Mouse (Mus musculus): ENCODE data around the gene Lrrc4. TPM values are rescaled to one million over a fixed set of nuclear protein-coding genes. Genes with fewer than 3 reads are reported as not detected.

The Lrrc4 gene
- polyA plus RNA-seq (2012; rRNA removed): 0.53 and 0.56 TPM in 2 replicates

GRCm38 (mm10) chr6:28831011-28831853 lies at the start of gene Lrrc4:
Gene Lrrc4 (minus strand): TSS chr6:28831747.
- H3K4me3 ChIP-seq (ENCODE audit: extremely low read depth, insufficient read depth, insufficient read length): peak within 1 kb of the TSS; percentile 47
- peaks cover 20% of the 10 kb centered on the region for H3K27me3 ChIP-seq (ENCODE audit: control insufficient read depth, insufficient read depth, low read length)
- peaks cover 18% of the 10 kb centered on the region for H3K4me1 ChIP-seq (ENCODE audit: control insufficient read depth, insufficient read depth, insufficient read length)
- no peak for TF ChIP-seq POLR2A (IDR thresholded peaks at IDR 0.05; ENCODE audit: low read depth, low read length)
- no peak for TF ChIP-seq CTCF (IDR thresholded peaks at IDR 0.05; ENCODE audit: extremely low read depth, insufficient read depth, insufficient read length, insufficient replicate concordance)
- H3K27ac ChIP-seq (ENCODE audit: insufficient read depth, low read length): no peak within 1 kb of the TSS
- WGBS: 82% methylated on average over 27 of the region's 27 CpGs
- DNase-seq (ENCODE audit: low read depth in 1 of 2, low spot score in 2 of 2): no peak
- no peaks in the 10 kb centered on the region for H3K36me3 ChIP-seq (ENCODE audit: control insufficient read depth, insufficient read depth, low read length)

GRCm38 (mm10) chr6:28880909-28881308 lies 49.4 kb upstream of the Lrrc4 start:
- no peak for DNase-seq (ENCODE audit: low read depth in 1 of 2, low spot score in 2 of 2)
- Histone ChIP-seq H3K27ac (ENCODE audit: insufficient read depth, low read length) (no peak overlapping the region), H3K4me3 (ENCODE audit: extremely low read depth, insufficient read depth, insufficient read length) (no peak overlapping the region), H3K27me3 (ENCODE audit: control insufficient read depth, insufficient read depth, low read length) (no peaks in the 10 kb centered on the region), H3K4me1 (ENCODE audit: control insufficient read depth, insufficient read depth, insufficient read length) (no peaks in the 10 kb centered on the region), H3K36me3 (ENCODE audit: control insufficient read depth, insufficient read depth, low read length) (peaks cover 10% of the 10 kb centered on the region)
- WGBS: 79% methylated on average over 4 of the region's 4 CpGs
- no peak for TF ChIP-seq CTCF (IDR thresholded peaks at IDR 0.05; ENCODE audit: extremely low read depth, insufficient read depth, insufficient read length, insufficient replicate concordance)
- no peak for TF ChIP-seq POLR2A (IDR thresholded peaks at IDR 0.05; ENCODE audit: low read depth, low read length)

GRCm38 (mm10) chr6:28879315-28879714 lies 47.8 kb upstream of the Lrrc4 start:
- WGBS: 89% methylated on average over 8 of the region's 8 CpGs
- no peak overlapping the region for H3K27ac ChIP-seq (ENCODE audit: insufficient read depth, low read length)
- no peak for DNase-seq (ENCODE audit: low read depth in 1 of 2, low spot score in 2 of 2)
- H3K4me1 ChIP-seq (ENCODE audit: control insufficient read depth, insufficient read depth, insufficient read length): no peaks in the 10 kb centered on the region
- no peaks in the 10 kb centered on the region for H3K27me3 ChIP-seq (ENCODE audit: control insufficient read depth, insufficient read depth, low read length)
- H3K36me3 ChIP-seq (ENCODE audit: control insufficient read depth, insufficient read depth, low read length): peaks cover 7% of the 10 kb centered on the region
- H3K4me3 ChIP-seq (ENCODE audit: extremely low read depth, insufficient read depth, insufficient read length): no peak overlapping the region
- TF ChIP-seq CTCF (IDR thresholded peaks at IDR 0.05; ENCODE audit: extremely low read depth, insufficient read depth, insufficient read length, insufficient replicate concordance): no peak
- TF ChIP-seq POLR2A (IDR thresholded peaks at IDR 0.05; ENCODE audit: low read depth, low read length): no peak

- Histone ChIP-seq H3K4me1 (ENCODE audit: control insufficient read depth, insufficient read depth, insufficient read length) (no peaks in the 10 kb centered on the region), H3K27ac (ENCODE audit: insufficient read depth, low read length) (no peak overlapping the region), H3K4me3 (ENCODE audit: extremely low read depth, insufficient read depth, insufficient read length) (no peak overlapping the region), H3K27me3 (ENCODE audit: control insufficient read depth, insufficient read depth, low read length) (no peaks in the 10 kb centered on the region), H3K36me3 (ENCODE audit: control insufficient read depth, insufficient read depth, low read length) (peaks cover 5% of the 10 kb centered on the region)
- WGBS: 47% methylated on average over 7 of the region's 7 CpGs
- TF ChIP-seq CTCF (IDR thresholded peaks at IDR 0.05; ENCODE audit: extremely low read depth, insufficient read depth, insufficient read length, insufficient replicate concordance): no peak
- TF ChIP-seq POLR2A (IDR thresholded peaks at IDR 0.05; ENCODE audit: low read depth, low read length): no peak
- DNase-seq (ENCODE audit: low read depth in 1 of 2, low spot score in 2 of 2): no peak
These were observed 46.6 kb upstream of the Lrrc4 start for GRCm38 (mm10) chr6:28877945-28878666.

GRCm38 (mm10) chr6:28876492-28876891 lies 44.9 kb upstream of the Lrrc4 start:
- H3K27ac ChIP-seq (ENCODE audit: insufficient read depth, low read length): no peak overlapping the region
- H3K36me3 ChIP-seq (ENCODE audit: control insufficient read depth, insufficient read depth, low read length): peaks cover 5% of the 10 kb centered on the region
- TF ChIP-seq POLR2A (IDR thresholded peaks at IDR 0.05; ENCODE audit: low read depth, low read length): no peak
- no peak for DNase-seq (ENCODE audit: low read depth in 1 of 2, low spot score in 2 of 2)
- H3K4me3 ChIP-seq (ENCODE audit: extremely low read depth, insufficient read depth, insufficient read length): no peak overlapping the region
- H3K27me3 ChIP-seq (ENCODE audit: control insufficient read depth, insufficient read depth, low read length): no peaks in the 10 kb centered on the region
- H3K4me1 ChIP-seq (ENCODE audit: control insufficient read depth, insufficient read depth, insufficient read length): no peaks in the 10 kb centered on the region
- WGBS: 87% methylated on average over 3 of the region's 3 CpGs

GRCm38 (mm10) chr6:28875333-28875732 lies 43.8 kb upstream of the Lrrc4 start:
- TF ChIP-seq POLR2A (IDR thresholded peaks at IDR 0.05; ENCODE audit: low read depth, low read length) (no peak), CTCF (IDR thresholded peaks at IDR 0.05; ENCODE audit: extremely low read depth, insufficient read depth, insufficient read length, insufficient replicate concordance) (no peak)
- Histone ChIP-seq H3K4me3 (ENCODE audit: extremely low read depth, insufficient read depth, insufficient read length) (no peak overlapping the region), H3K4me1 (ENCODE audit: control insufficient read depth, insufficient read depth, insufficient read length) (no peaks in the 10 kb centered on the region), H3K36me3 (ENCODE audit: control insufficient read depth, insufficient read depth, low read length) (peaks cover 5% of the 10 kb centered on the region), H3K27ac (ENCODE audit: insufficient read depth, low read length) (no peak overlapping the region), H3K27me3 (ENCODE audit: control insufficient read depth, insufficient read depth, low read length) (no peaks in the 10 kb centered on the region)
- 96% methylated on average over 1 of the region's 1 CpGs for WGBS
- DNase-seq (ENCODE audit: low read depth in 1 of 2, low spot score in 2 of 2): no peak

- 99% methylated on average over 5 of the region's 5 CpGs for WGBS
- Histone ChIP-seq H3K4me3 (ENCODE audit: extremely low read depth, insufficient read depth, insufficient read length) (no peak overlapping the region), H3K4me1 (ENCODE audit: control insufficient read depth, insufficient read depth, insufficient read length) (no peaks in the 10 kb centered on the region), H3K27me3 (ENCODE audit: control insufficient read depth, insufficient read depth, low read length) (no peaks in the 10 kb centered on the region), H3K36me3 (ENCODE audit: control insufficient read depth, insufficient read depth, low read length) (peaks cover 5% of the 10 kb centered on the region), H3K27ac (ENCODE audit: insufficient read depth, low read length) (no peak overlapping the region)
- DNase-seq (ENCODE audit: low read depth in 1 of 2, low spot score in 2 of 2): no peak
- TF ChIP-seq POLR2A (IDR thresholded peaks at IDR 0.05; ENCODE audit: low read depth, low read length) (no peak), CTCF (IDR thresholded peaks at IDR 0.05; ENCODE audit: extremely low read depth, insufficient read depth, insufficient read length, insufficient replicate concordance) (no peak)
These were observed 43.2 kb upstream of the Lrrc4 start for GRCm38 (mm10) chr6:28874759-28875158.
